Mouse (Mus musculus): ENCODE data around the gene Gm36210. TPM values are rescaled to one million over a fixed set of nuclear protein-coding genes. Genes with fewer than 3 reads are reported as not detected.

The Gm36210 gene
- total and polyA plus RNA-seq, 2 experiments = 0.13 TPM; not detected in 1

GRCm38 (mm10) chr7:4912248-4912647 lies 5.9 kb upstream of the Gm36210 start:
- Histone ChIP-seq H3K9ac (ENCODE audit: low read depth, low read length) (no peak overlapping the region), H3K27ac (replicated peaks; ENCODE audit: insufficient read depth, low read depth, low read length) (no peak overlapping the region), H3K36me3 (ENCODE audit: control insufficient read depth, insufficient read depth, low read length) (no peaks in the 10 kb centered on the region), H3K4me3 (ENCODE audit: insufficient read depth, low read depth, low read length) (no peak overlapping the region), H3K4me1 (ENCODE audit: control insufficient read depth, insufficient read depth, low read length) (peaks cover 13% of the 10 kb centered on the region), H3K27me3 (ENCODE audit: control insufficient read depth, insufficient read depth, low read length) (no peaks in the 10 kb centered on the region), H3K79me2 (ENCODE audit: control insufficient read depth, insufficient read depth, low read length) (peaks cover 14% of the 10 kb centered on the region; the same call in 1 of the 2 replicates)
- 65% methylated on average over 5 of the region's 5 CpGs for WGBS
- no peak for DNase-seq (ENCODE audit: extremely low read depth, low read depth, low spot score)
- no peak for TF ChIP-seq POLR2A (IDR thresholded peaks at IDR 0.05; ENCODE audit: extremely low read depth, insufficient read depth, low read length)
- no peak for TF ChIP-seq CTCF (IDR thresholded peaks at IDR 0.05; ENCODE audit: low read depth, low read length)

- H3K36me3 ChIP-seq (ENCODE audit: control insufficient read depth, insufficient read depth, low read length) = no peaks in the 10 kb centered on the region
- 40% methylated on average over 9 of the region's 9 CpGs for WGBS
- peaks cover 10% of the 10 kb centered on the region; the same call in 1 of the 2 replicates for H3K79me2 ChIP-seq (ENCODE audit: control insufficient read depth, insufficient read depth, low read length)
- H3K27me3 ChIP-seq (ENCODE audit: control insufficient read depth, insufficient read depth, low read length) = no peaks in the 10 kb centered on the region
- H3K4me3 ChIP-seq (ENCODE audit: insufficient read depth, low read depth, low read length) = no peak overlapping the region
- TF ChIP-seq POLR2A (IDR thresholded peaks at IDR 0.05; ENCODE audit: extremely low read depth, insufficient read depth, low read length) = no peak
- TF ChIP-seq CTCF (IDR thresholded peaks at IDR 0.05; ENCODE audit: low read depth, low read length) = peak; percentile 65
- H3K27ac ChIP-seq (replicated peaks; ENCODE audit: insufficient read depth, low read depth, low read length) = no peak overlapping the region
- H3K4me1 ChIP-seq (ENCODE audit: control insufficient read depth, insufficient read depth, low read length) = peaks cover 10% of the 10 kb centered on the region
- H3K9ac ChIP-seq (ENCODE audit: low read depth, low read length) = no peak overlapping the region
- no peak for DNase-seq (ENCODE audit: extremely low read depth, low read depth, low spot score)
Observed at GRCm38 (mm10) chr7:4911561-4911960, 5.2 kb upstream of the Gm36210 start.

GRCm38 (mm10) chr7:4902404-4902803 lies 3.9 kb downstream of the Gm36210 start:
- no peaks in the 10 kb centered on the region for H3K36me3 ChIP-seq (ENCODE audit: control insufficient read depth, insufficient read depth, low read length)
- H3K4me1 ChIP-seq (ENCODE audit: control insufficient read depth, insufficient read depth, low read length) = 0 out of 2 replicates have a peak, but pooled peaks cover 4% of the 10 kb centered on the region
- H3K27me3 ChIP-seq (ENCODE audit: control insufficient read depth, insufficient read depth, low read length) = no peaks in the 10 kb centered on the region
- H3K27ac ChIP-seq (replicated peaks; ENCODE audit: insufficient read depth, low read depth, low read length) = no peak overlapping the region
- 60% methylated on average over 9 of the region's 9 CpGs for WGBS
- TF ChIP-seq CTCF (IDR thresholded peaks at IDR 0.05; ENCODE audit: low read depth, low read length) (no peak), POLR2A (IDR thresholded peaks at IDR 0.05; ENCODE audit: extremely low read depth, insufficient read depth, low read length) (no peak)
- H3K9ac ChIP-seq (ENCODE audit: low read depth, low read length) = no peak overlapping the region
- no peak for DNase-seq (ENCODE audit: extremely low read depth, low read depth, low spot score)
- no peak overlapping the region for H3K4me3 ChIP-seq (ENCODE audit: insufficient read depth, low read depth, low read length)
- no peaks in the 10 kb centered on the region for H3K79me2 ChIP-seq (ENCODE audit: control insufficient read depth, insufficient read depth, low read length)

GRCm38 (mm10) chr7:4901171-4901570 lies 5.1 kb downstream of the Gm36210 start:
- DNase-seq (ENCODE audit: extremely low read depth, low read depth, low spot score) = no peak
- 66% methylated on average over 8 of the region's 8 CpGs for WGBS
- H3K4me1 ChIP-seq (ENCODE audit: control insufficient read depth, insufficient read depth, low read length) = 0 out of 2 replicates have a peak, but pooled peaks cover 4% of the 10 kb centered on the region
- no peak overlapping the region for H3K9ac ChIP-seq (ENCODE audit: low read depth, low read length)
- TF ChIP-seq POLR2A (IDR thresholded peaks at IDR 0.05; ENCODE audit: extremely low read depth, insufficient read depth, low read length) (no peak), CTCF (IDR thresholded peaks at IDR 0.05; ENCODE audit: low read depth, low read length) (peak; percentile 77)
- no peaks in the 10 kb centered on the region for H3K79me2 ChIP-seq (ENCODE audit: control insufficient read depth, insufficient read depth, low read length)
- no peaks in the 10 kb centered on the region for H3K36me3 ChIP-seq (ENCODE audit: control insufficient read depth, insufficient read depth, low read length)
- H3K4me3 ChIP-seq (ENCODE audit: insufficient read depth, low read depth, low read length) = no peak overlapping the region
- no peak overlapping the region for H3K27ac ChIP-seq (replicated peaks; ENCODE audit: insufficient read depth, low read depth, low read length)
- no peaks in the 10 kb centered on the region for H3K27me3 ChIP-seq (ENCODE audit: control insufficient read depth, insufficient read depth, low read length)

GRCm38 (mm10) chr7:4900523-4900851 lies 5.8 kb downstream of the Gm36210 start:
- H3K27ac ChIP-seq (replicated peaks; ENCODE audit: insufficient read depth, low read depth, low read length) = no peak overlapping the region
- H3K36me3 ChIP-seq (ENCODE audit: control insufficient read depth, insufficient read depth, low read length) = no peaks in the 10 kb centered on the region
- H3K79me2 ChIP-seq (ENCODE audit: control insufficient read depth, insufficient read depth, low read length) = no peaks in the 10 kb centered on the region
- H3K27me3 ChIP-seq (ENCODE audit: control insufficient read depth, insufficient read depth, low read length) = no peaks in the 10 kb centered on the region
- 0 out of 2 replicates have a peak, but pooled peaks cover 4% of the 10 kb centered on the region for H3K4me1 ChIP-seq (ENCODE audit: control insufficient read depth, insufficient read depth, low read length)
- no peak overlapping the region; the same call in 1 of the 2 replicates for H3K4me3 ChIP-seq (ENCODE audit: insufficient read depth, low read depth, low read length)
- TF ChIP-seq CTCF (IDR thresholded peaks at IDR 0.05; ENCODE audit: low read depth, low read length) (no peak), POLR2A (IDR thresholded peaks at IDR 0.05; ENCODE audit: extremely low read depth, insufficient read depth, low read length) (no peak)
- no peak overlapping the region; the same call in 1 of the 2 replicates for H3K9ac ChIP-seq (ENCODE audit: low read depth, low read length)
- 38% methylated on average over 11 of the region's 11 CpGs for WGBS
- no peak for DNase-seq (ENCODE audit: extremely low read depth, low read depth, low spot score)

- no peaks in the 10 kb centered on the region for H3K27me3 ChIP-seq (ENCODE audit: control insufficient read depth, insufficient read depth, low read length)
- 6% methylated on average over 19 of the region's 19 CpGs for WGBS
- H3K79me2 ChIP-seq (ENCODE audit: control insufficient read depth, insufficient read depth, low read length) = no peaks in the 10 kb centered on the region
- H3K27ac ChIP-seq (replicated peaks; ENCODE audit: insufficient read depth, low read depth, low read length) = no peak overlapping the region; the same call in 1 of the 2 replicates
- no peaks in the 10 kb centered on the region for H3K36me3 ChIP-seq (ENCODE audit: control insufficient read depth, insufficient read depth, low read length)
- TF ChIP-seq CTCF (IDR thresholded peaks at IDR 0.05; ENCODE audit: low read depth, low read length) (no peak), POLR2A (IDR thresholded peaks at IDR 0.05; ENCODE audit: extremely low read depth, insufficient read depth, low read length) (no peak)
- H3K4me3 ChIP-seq (ENCODE audit: insufficient read depth, low read depth, low read length) = peak overlapping the region; percentile 37
- H3K9ac ChIP-seq (ENCODE audit: low read depth, low read length) = peak overlapping the region; percentile 51
- DNase-seq (ENCODE audit: extremely low read depth, low read depth, low spot score) = peak; percentile 42
- 0 out of 2 replicates have a peak, but pooled peaks cover 4% of the 10 kb centered on the region for H3K4me1 ChIP-seq (ENCODE audit: control insufficient read depth, insufficient read depth, low read length)
Observed at GRCm38 (mm10) chr7:4899649-4900522, 6.4 kb downstream of the Gm36210 start.
